Mouse (Mus musculus) kidney, adult 2 months (tissue): ENCODE measurements around the gene Nat8f4. TPM values are rescaled to one million over a fixed set of nuclear protein-coding genes. Genes with fewer than 3 reads are reported as not detected.
A peak's percentile ranks its signal among the peaks of the same experiment; 100 is the strongest.
"Not testable (repeated sequence)": the region's sequence is repeated elsewhere in the genome, so short reads cannot be mapped to it uniquely, and the experiment has no call there.

Experiments used
- DNase-seq: peaks from one replicate; pipeline ENCODE4 v3.0.0; 2021
- H3K27ac ChIP-seq: fragments of 200-500 bp; 2 replicates; pipeline ENCODE4 v1.5.1; 2012; ENCODE audit warnings: low read depth, low read length, control low read depth, inconsistent platforms; ENCODE audit not compliant: insufficient read depth
- H3K27me3 ChIP-seq: fragments of 200-500 bp; replicated peaks from 2 replicates; pipeline ENCODE4 v1.6.1; 2012; ENCODE audit warnings: mild to moderate bottlenecking, moderate library complexity, low read length, inconsistent platforms; ENCODE audit not compliant: control insufficient read depth, insufficient read depth
- H3K36me3 ChIP-seq: fragments of 200-500 bp; 2 replicates; pipeline ENCODE4 v1.6.1; 2012; ENCODE audit warnings: mild to moderate bottlenecking, moderate library complexity, low read length, inconsistent platforms; ENCODE audit not compliant: control insufficient read depth, insufficient read depth
- H3K4me1 ChIP-seq: fragments of 200-500 bp; 2 replicates; pipeline ENCODE4 v1.6.1; 2011; ENCODE audit warnings: low read length; ENCODE audit not compliant: control insufficient read depth, insufficient read depth
- H3K4me3 ChIP-seq: fragments of 200-500 bp; 2 replicates; pipeline ENCODE4 v1.5.1; 2011; ENCODE audit warnings: mild to moderate bottlenecking, low read depth, low read length, control low read depth; ENCODE audit not compliant: insufficient read depth
- CTCF ChIP-seq: fragments of 200-500 bp; conservative IDR thresholded peaks from 2 replicates; pipeline ENCODE4 v1.5.1; 2011; ENCODE audit warnings: low read depth, mild to moderate bottlenecking, control low read depth, low read length, moderate library complexity, mixed read lengths; ENCODE audit not compliant: insufficient read depth, insufficient read length
- POLR2A ChIP-seq: fragments of 200-500 bp; IDR thresholded peaks from one replicate; pipeline ENCODE4 v1.6.1; 2011; ENCODE audit warnings: low read depth, low read length, control low read depth
- WGBS: fragments of 180-500 bp; shearing (Covaris S2); methylation state at CpG from one replicate; pipeline ENCODE4 v1.1.7; 2018; 5-methylcytosine and 5-hydroxymethylcytosine counted together
- polyA plus RNA-seq: library from polyadenylated mRNA; depleted of rRNA; stranded (reverse); fragments of >200 nt; gene quantifications from 2 replicates; pipeline ENCODE4 v1.2.3, GENCODE M21; 2012; rRNA removed

Gene Nat8f4
- 5.2 and 5.7 TPM in 2 replicates for polyA plus RNA-seq

DNA sequence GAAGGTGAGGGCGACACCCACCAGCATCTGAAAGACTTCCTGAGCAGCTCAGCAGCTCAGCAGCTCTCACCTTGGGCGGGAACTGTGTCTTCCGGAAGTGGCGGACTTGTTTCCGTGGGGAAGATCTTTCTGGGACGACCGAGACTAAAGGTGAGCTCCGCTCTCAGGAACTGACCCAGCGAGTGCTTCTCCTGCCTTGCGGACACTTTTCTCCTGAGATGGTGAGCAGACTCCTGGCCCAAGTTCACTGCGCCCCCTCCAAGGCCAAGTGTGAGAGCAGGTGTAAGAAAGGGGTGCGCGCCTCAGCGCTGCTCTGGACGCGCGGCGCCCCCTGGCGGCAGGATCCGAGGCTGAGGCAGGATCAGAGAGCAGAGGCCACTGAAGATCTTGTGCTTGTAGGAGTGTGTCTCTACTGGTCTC is at the start of gene Nat8f4:
Nat8f4 (minus strand) TSS at position 243 of the 420 bp plus-strand sequence.
- Histone ChIP-seq H3K27ac (peak within 1 kb of the TSS; percentile 90), H3K4me1 (peaks cover 11% of the 10 kb centered on the region; the same call in 1 of the 2 replicates), H3K4me3 (peak within 1 kb of the TSS; percentile 82)
- WGBS: 17% methylated on average over 20 of the region's 20 CpGs
- H3K27me3 ChIP-seq, H3K36me3 ChIP-seq: not testable (repeated sequence)
- peak; percentile 89 for DNase-seq
- TF ChIP-seq CTCF: peak; percentile 65

DNA sequence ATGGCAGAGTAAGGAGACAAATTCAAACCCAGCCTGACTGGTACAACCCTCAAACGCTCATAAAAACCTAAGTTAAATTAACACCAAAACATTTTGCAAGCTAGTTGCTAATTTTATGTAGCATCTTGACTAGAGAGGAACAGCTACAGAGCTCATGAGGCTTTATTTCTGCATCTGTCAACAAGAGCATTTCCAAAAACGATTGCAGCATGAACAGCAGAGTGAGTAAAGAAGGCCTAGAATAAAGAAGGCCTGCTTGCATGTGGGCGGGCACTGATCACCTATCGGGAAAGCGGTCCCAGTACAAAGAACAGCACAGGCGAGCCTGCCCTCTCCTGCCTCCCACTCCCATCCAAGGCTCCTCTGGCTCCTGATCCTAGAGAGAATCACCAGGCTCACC is 43.9 kb upstream of the Nat8f4 start:
- peaks cover 22% of the 10 kb centered on the region for H3K36me3 ChIP-seq
- H3K4me1 ChIP-seq: no peaks in the 10 kb centered on the region
- 91% methylated on average over 6 of the region's 6 CpGs for WGBS
- no peaks in the 10 kb centered on the region for H3K27me3 ChIP-seq
- TF ChIP-seq CTCF: no peak
- TF ChIP-seq POLR2A: no peak
- no peak overlapping the region for H3K4me3 ChIP-seq
- no peak for DNase-seq
- no peak overlapping the region for H3K27ac ChIP-seq

DNA sequence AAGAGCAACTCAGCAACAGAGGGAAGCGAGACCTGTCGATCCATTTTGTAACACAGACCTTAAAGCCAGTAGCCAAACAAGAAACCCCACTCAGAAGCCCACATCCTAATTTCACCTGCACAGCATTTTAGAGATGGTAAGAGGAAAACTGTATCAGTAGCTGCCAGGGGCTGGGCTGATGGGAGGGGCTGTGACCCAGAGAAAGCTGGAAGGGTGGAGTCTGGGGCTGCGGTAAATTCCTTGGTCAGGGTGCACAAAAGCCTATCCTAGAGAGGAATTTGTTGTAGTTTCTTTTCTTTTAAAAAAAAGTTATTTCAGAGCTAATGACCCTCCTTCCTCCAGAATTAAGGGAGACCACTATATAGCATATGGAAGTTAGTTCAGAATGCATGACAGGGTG is 37.8 kb upstream of the Nat8f4 start:
- H3K4me1 ChIP-seq: peaks cover 1% of the 10 kb centered on the region; the same call in 1 of the 2 replicates
- H3K27me3 ChIP-seq: no peaks in the 10 kb centered on the region
- no peak for TF ChIP-seq POLR2A
- no peak for TF ChIP-seq CTCF
- H3K36me3 ChIP-seq: peaks cover 5% of the 10 kb centered on the region
- no peak overlapping the region for H3K27ac ChIP-seq
- no peak overlapping the region for H3K4me3 ChIP-seq
- DNase-seq: no peak
- 88% methylated on average over 3 of the region's 3 CpGs for WGBS

DNA sequence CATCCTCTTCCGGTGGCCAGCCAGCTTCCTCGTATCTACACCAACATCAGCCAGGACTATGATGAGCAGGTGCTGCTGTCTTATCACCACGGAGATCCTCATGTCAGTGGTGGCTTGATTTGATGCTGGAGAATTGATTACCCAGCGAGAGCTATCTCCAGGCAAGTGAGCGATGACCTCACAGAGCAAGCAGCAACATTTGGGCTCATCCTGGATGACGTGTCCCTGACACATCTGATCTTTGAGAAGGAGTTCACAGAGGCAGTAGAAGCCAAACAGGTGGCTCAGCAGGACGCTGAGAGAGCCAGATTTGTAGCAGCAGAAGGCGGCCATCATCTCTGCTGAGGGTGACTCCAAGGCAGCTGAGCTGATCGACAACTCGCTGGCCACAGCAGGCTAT is 34.0 kb upstream of the Nat8f4 start:
- Histone ChIP-seq H3K4me1 (peaks cover 11% of the 10 kb centered on the region; the same call in 1 of the 2 replicates), H3K27ac (no peak overlapping the region), H3K4me3 (no peak overlapping the region), H3K36me3 (no peaks in the 10 kb centered on the region; the same call in 1 of the 2 replicates), H3K27me3 (no peaks in the 10 kb centered on the region)
- TF ChIP-seq POLR2A (no peak), CTCF (no peak)
- no peak for DNase-seq
- 81% methylated on average over 10 of the region's 10 CpGs for WGBS

DNA sequence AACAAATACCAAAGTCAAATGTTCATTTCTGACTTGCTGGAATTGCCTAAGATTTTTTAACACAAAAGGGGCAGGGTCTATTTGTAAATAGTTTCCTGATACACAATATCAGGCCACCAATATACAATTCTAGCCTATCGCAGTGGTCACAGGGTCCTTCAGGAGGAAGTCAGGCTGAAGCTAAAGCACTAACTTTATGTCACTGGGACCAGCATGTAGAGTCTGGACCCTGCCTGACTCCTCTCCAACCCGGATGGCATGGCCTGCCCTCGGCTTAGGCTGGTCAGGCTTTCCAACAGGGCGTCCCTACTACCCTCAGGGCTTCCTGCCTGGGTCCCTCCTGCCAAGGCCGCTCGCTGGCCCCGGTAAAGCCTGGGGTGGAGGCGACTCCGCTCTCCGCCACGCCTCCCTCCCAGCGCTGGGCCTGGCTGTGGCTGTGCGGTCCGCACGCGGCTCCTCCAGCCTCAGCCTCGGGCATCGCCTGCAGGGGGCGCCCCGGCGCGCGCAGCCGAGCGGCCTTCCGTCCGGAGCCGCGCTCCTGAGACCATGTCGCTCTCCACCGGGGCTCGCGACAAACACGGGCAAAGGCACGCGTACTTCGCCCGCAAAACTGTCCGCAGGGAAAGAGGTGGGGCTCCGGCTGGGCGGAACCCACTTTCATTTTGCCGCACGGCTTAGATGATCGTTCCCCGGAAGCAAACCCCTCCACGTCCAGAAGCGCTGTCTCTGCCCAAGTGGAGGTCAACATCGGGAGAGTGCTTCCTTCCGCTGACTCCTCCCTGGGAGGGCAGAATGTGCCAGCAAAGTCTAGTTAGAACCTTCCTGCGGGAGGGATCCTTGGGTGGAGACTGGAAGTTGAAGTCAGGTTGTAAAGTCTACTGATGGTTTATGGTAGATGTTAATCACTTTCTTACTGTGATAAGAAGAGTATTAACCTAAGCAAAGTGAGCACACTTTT is 32.1 kb upstream of the Nat8f4 start:
- peak; percentile 44 for TF ChIP-seq POLR2A
- peak; percentile 40; the same call in 1 of the 2 replicates for TF ChIP-seq CTCF
- peak; percentile 95 for DNase-seq
- not testable (repeated sequence) for H3K27me3 ChIP-seq, H3K36me3 ChIP-seq
- peak overlapping the region; percentile 62 for H3K4me3 ChIP-seq
- under 1% methylated on average over 50 of the region's 50 CpGs for WGBS
- peaks cover 13% of the 10 kb centered on the region; the same call in 1 of the 2 replicates for H3K4me1 ChIP-seq
- peak overlapping the region; percentile 90 for H3K27ac ChIP-seq

DNA sequence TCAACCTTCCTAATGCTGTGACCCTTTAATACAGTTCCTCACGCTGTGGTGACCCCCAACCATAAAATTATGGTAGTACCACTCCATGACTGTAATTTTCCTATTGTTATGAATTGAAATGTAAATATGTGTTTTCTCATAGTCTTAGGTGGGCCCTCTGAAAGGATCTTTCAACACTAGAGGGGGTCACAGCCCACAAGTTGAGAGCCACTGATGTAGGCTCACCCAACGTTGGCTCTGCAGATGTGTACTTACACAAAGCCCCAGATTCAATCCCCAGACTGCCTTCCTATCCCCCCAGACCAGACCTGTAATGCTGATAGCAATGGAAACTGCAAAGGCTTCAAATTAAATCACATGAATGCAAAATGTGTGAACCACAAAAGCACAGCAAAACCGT is 31.0 kb upstream of the Nat8f4 start:
- DNase-seq: no peak
- 74% methylated on average over 3 of the region's 3 CpGs for WGBS
- no peak overlapping the region for H3K4me3 ChIP-seq
- H3K36me3 ChIP-seq: no peaks in the 10 kb centered on the region; the same call in 1 of the 2 replicates
- 0 out of 2 replicates have a peak overlapping the region, but pooled peaks have one; percentile 8 for H3K27ac ChIP-seq
- H3K4me1 ChIP-seq: peaks cover 16% of the 10 kb centered on the region; the same call in 1 of the 2 replicates
- TF ChIP-seq CTCF (0 out of 2 replicates have a peak, but pooled peaks have one; percentile 2), POLR2A (no peak)
- H3K27me3 ChIP-seq: no peaks in the 10 kb centered on the region

DNA sequence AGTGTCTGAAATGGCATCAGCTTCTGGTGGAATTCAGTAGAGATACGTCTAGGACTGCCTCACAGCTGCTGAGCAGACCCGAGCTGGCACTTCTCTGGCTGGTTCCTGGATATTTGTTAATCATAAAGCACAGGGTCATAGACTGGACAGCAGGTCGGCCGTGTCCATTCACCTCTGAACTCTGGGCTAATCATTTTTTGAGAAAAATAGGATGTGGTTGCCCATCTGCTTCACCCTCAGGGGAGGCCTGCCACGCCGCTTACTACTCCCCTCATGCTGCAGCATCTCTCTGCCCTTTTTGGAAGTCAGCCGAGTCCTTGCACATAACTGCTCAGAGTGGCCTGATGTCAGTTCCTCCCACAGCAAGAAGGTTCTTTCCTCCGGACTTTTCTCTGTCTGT is 29.4 kb upstream of the Nat8f4 start:
- Histone ChIP-seq H3K36me3 (peaks cover 1% of the 10 kb centered on the region; the same call in 1 of the 2 replicates), H3K4me1 (peaks cover 24% of the 10 kb centered on the region; the same call in 1 of the 2 replicates), H3K27ac (peak overlapping the region; percentile 78), H3K27me3 (no peaks in the 10 kb centered on the region), H3K4me3 (no peak overlapping the region)
- TF ChIP-seq CTCF (no peak), POLR2A (peak; percentile 16)
- WGBS: 41% methylated on average over 8 of the region's 8 CpGs
- DNase-seq: peak; percentile 95
